Mouse (Mus musculus): ENCODE results near the gene Gm43517. TPM values are rescaled to one million over a fixed set of nuclear protein-coding genes. Genes with fewer than 3 reads are reported as not detected.

Gene Gm43517
- not detected in 2 replicates for total RNA-seq (2017)

GRCm38 (mm10) chr12:49384876-49385630 is at the start of gene Gm43517:
Gm43517 (plus strand) TSS chr12:49385174.
- ATAC-seq (replicated peaks in 1 of 2; ENCODE audit: insufficient read depth in 1 of 2, low FRiP score in 2 of 2, low TSS enrichment in 1 of 2, low read depth in 1 of 2, poor library complexity in 2 of 2, severe bottlenecking in 2 of 2) = peak; percentile 12 to 50; a peak in 3 of 4 replicates

GRCm38 (mm10) chr12:49349697-49350096 is 35.3 kb upstream of the Gm43517 start:
- ATAC-seq (replicated peaks in 1 of 2; ENCODE audit: insufficient read depth in 1 of 2, low FRiP score in 2 of 2, low TSS enrichment in 1 of 2, low read depth in 1 of 2, poor library complexity in 2 of 2, severe bottlenecking in 2 of 2) = no peak

GRCm38 (mm10) chr12:49368931-49369330 is 16.0 kb upstream of the Gm43517 start:
- peak in 1 of 2 experiments; percentile 32; a peak in 2 of 4 replicates for ATAC-seq (replicated peaks in 1 of 2; ENCODE audit: insufficient read depth in 1 of 2, low FRiP score in 2 of 2, low TSS enrichment in 1 of 2, low read depth in 1 of 2, poor library complexity in 2 of 2, severe bottlenecking in 2 of 2)

- no peak for ATAC-seq (replicated peaks in 1 of 2; ENCODE audit: insufficient read depth in 1 of 2, low FRiP score in 2 of 2, low TSS enrichment in 1 of 2, low read depth in 1 of 2, poor library complexity in 2 of 2, severe bottlenecking in 2 of 2)
Measured at GRCm38 (mm10) chr12:49372170-49372569, 12.8 kb upstream of the Gm43517 start.

- no peak for ATAC-seq (replicated peaks in 1 of 2; ENCODE audit: insufficient read depth in 1 of 2, low FRiP score in 2 of 2, low TSS enrichment in 1 of 2, low read depth in 1 of 2, poor library complexity in 2 of 2, severe bottlenecking in 2 of 2)
Measured at GRCm38 (mm10) chr12:49373176-49373575, 11.8 kb upstream of the Gm43517 start.

- no peak for ATAC-seq (replicated peaks in 1 of 2; ENCODE audit: insufficient read depth in 1 of 2, low FRiP score in 2 of 2, low TSS enrichment in 1 of 2, low read depth in 1 of 2, poor library complexity in 2 of 2, severe bottlenecking in 2 of 2)
Measured at GRCm38 (mm10) chr12:49373821-49374605, 11.0 kb upstream of the Gm43517 start.

- peak; percentile 56 to 67; a peak in 3 of 4 replicates for ATAC-seq (replicated peaks in 1 of 2; ENCODE audit: insufficient read depth in 1 of 2, low FRiP score in 2 of 2, low TSS enrichment in 1 of 2, low read depth in 1 of 2, poor library complexity in 2 of 2, severe bottlenecking in 2 of 2)
Measured at GRCm38 (mm10) chr12:49374606-49374995, 10.4 kb upstream of the Gm43517 start.

- ATAC-seq (replicated peaks in 1 of 2; ENCODE audit: insufficient read depth in 1 of 2, low FRiP score in 2 of 2, low TSS enrichment in 1 of 2, low read depth in 1 of 2, poor library complexity in 2 of 2, severe bottlenecking in 2 of 2) = no peak
Measured at GRCm38 (mm10) chr12:49375427-49376317, 9.3 kb upstream of the Gm43517 start.

GRCm38 (mm10) chr12:49376318-49376992 is 8.5 kb upstream of the Gm43517 start:
- no peak for ATAC-seq (replicated peaks in 1 of 2; ENCODE audit: insufficient read depth in 1 of 2, low FRiP score in 2 of 2, low TSS enrichment in 1 of 2, low read depth in 1 of 2, poor library complexity in 2 of 2, severe bottlenecking in 2 of 2)

GRCm38 (mm10) chr12:49377281-49377970 is 7.5 kb upstream of the Gm43517 start:
- ATAC-seq (replicated peaks in 1 of 2; ENCODE audit: insufficient read depth in 1 of 2, low FRiP score in 2 of 2, low TSS enrichment in 1 of 2, low read depth in 1 of 2, poor library complexity in 2 of 2, severe bottlenecking in 2 of 2) = no peak

- no peak for ATAC-seq (replicated peaks in 1 of 2; ENCODE audit: insufficient read depth in 1 of 2, low FRiP score in 2 of 2, low TSS enrichment in 1 of 2, low read depth in 1 of 2, poor library complexity in 2 of 2, severe bottlenecking in 2 of 2)
Measured at GRCm38 (mm10) chr12:49378920-49379319, 6.1 kb upstream of the Gm43517 start.

GRCm38 (mm10) chr12:49379446-49379845 is 5.5 kb upstream of the Gm43517 start:
- no peak for ATAC-seq (replicated peaks in 1 of 2; ENCODE audit: insufficient read depth in 1 of 2, low FRiP score in 2 of 2, low TSS enrichment in 1 of 2, low read depth in 1 of 2, poor library complexity in 2 of 2, severe bottlenecking in 2 of 2)

GRCm38 (mm10) chr12:49380442-49380841 is 4.5 kb upstream of the Gm43517 start:
- no peak for ATAC-seq (replicated peaks in 1 of 2; ENCODE audit: insufficient read depth in 1 of 2, low FRiP score in 2 of 2, low TSS enrichment in 1 of 2, low read depth in 1 of 2, poor library complexity in 2 of 2, severe bottlenecking in 2 of 2)

- ATAC-seq (replicated peaks in 1 of 2; ENCODE audit: insufficient read depth in 1 of 2, low FRiP score in 2 of 2, low TSS enrichment in 1 of 2, low read depth in 1 of 2, poor library complexity in 2 of 2, severe bottlenecking in 2 of 2) = no peak
Measured at GRCm38 (mm10) chr12:49381031-49381525, 3.9 kb upstream of the Gm43517 start.

- no peak for ATAC-seq (replicated peaks in 1 of 2; ENCODE audit: insufficient read depth in 1 of 2, low FRiP score in 2 of 2, low TSS enrichment in 1 of 2, low read depth in 1 of 2, poor library complexity in 2 of 2, severe bottlenecking in 2 of 2)
Measured at GRCm38 (mm10) chr12:49381721-49382365, 3.1 kb upstream of the Gm43517 start.
